Mouse (Mus musculus): Measurements from ENCODE around the gene Ntsr2. TPM values are rescaled to one million over a fixed set of nuclear protein-coding genes. Genes with fewer than 3 reads are reported as not detected.

The Ntsr2 gene
- polyA plus RNA-seq (2015; fragmentation: Nextera tagmentation; extraction: Ambion mirVana), result not detected in 2 replicates

DNA sequence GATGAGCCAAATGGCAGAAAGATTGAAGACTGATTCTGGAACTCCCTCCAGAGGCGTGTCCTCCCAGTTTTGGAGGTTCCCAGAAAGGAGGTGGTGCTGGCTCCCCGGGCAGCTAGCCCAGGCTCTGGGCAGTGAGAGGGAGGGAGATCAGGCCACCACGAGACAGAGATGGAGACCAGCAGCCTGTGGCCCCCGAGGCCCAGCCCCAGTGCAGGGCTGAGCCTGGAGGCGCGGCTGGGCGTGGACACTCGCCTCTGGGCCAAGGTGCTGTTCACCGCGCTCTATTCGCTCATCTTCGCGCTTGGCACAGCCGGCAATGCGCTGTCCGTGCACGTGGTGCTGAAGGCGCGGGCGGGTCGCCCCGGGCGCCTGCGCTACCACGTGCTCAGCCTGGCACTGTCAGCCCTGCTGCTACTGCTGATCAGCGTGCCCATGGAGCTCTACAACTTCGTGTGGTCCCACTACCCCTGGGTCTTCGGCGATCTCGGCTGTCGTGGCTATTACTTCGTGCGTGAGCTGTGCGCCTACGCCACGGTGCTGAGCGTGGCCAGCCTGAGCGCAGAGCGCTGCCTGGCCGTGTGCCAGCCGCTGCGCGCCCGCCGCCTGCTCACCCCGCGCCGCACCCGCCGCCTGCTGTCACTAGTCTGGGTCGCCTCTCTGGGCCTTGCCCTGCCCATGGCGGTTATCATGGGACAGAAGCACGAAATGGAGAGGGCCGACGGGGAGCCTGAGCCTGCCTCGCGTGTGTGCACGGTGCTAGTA, at the start of gene Ntsr2:
Gene Ntsr2 (plus strand): TSS at position 51 of the 762 bp plus-strand sequence.
- WGBS, result 4% methylated on average over 58 of the region's 58 CpGs

DNA sequence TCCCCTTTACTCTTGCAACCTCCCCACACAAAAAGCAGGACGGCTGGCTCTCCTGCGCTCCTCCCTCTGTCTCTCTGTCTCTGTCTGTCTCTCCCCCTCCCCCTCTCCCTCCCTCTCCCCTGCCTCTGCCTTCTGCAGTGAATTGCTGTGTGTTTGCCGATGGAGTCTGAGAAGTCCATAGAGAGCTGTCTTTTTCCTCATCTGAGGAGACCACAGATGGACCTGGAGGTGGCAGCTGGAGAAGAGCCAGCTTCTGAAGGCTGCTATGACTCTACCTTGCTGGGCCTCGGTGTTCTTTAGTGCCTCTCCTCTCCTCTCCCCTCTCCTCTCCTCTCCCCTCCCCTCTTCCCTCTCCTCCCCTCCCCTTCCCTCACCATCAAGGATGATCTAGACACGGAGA, 47.6 kb upstream of the Ntsr2 start:
- H3K4me2 ChIP-seq, result no peak overlapping the region
- H3K4me1 ChIP-seq, result no peaks in the 10 kb centered on the region
- H3K27ac ChIP-seq (replicated peaks), result no peak overlapping the region
- H3K9me3 ChIP-seq, result peaks cover 5% of the 10 kb centered on the region; the same call in 1 of the 2 replicates
- no peak overlapping the region for H3K4me3 ChIP-seq
- WGBS, result 67% methylated on average over 5 of the region's 5 CpGs
- no peak overlapping the region for H3K9ac ChIP-seq
- no peaks in the 10 kb centered on the region for H3K27me3 ChIP-seq (replicated peaks)
- no peak for ATAC-seq (ENCODE audit: extremely low read depth, insufficient number of reproducible peaks, low FRiP score, low TSS enrichment)
- no peaks in the 10 kb centered on the region for H3K36me3 ChIP-seq

More for the DNA sequence above, at the start of gene Ntsr2:
- Histone ChIP-seq H3K27me3 (replicated peaks) (peaks cover 60% of the 10 kb centered on the region), H3K9me3 (no peaks in the 10 kb centered on the region), H3K9ac (no peak within 1 kb of the TSS), H3K36me3 (no peaks in the 10 kb centered on the region), H3K4me3 (peak within 1 kb of the TSS; percentile 45), H3K4me2 (peak within 1 kb of the TSS; percentile 73), H3K27ac (replicated peaks) (no peak within 1 kb of the TSS), H3K4me1 (peaks cover 25% of the 10 kb centered on the region)
- peak; percentile 48; the same call in 1 of the 2 replicates for ATAC-seq (ENCODE audit: extremely low read depth, insufficient number of reproducible peaks, low FRiP score, low TSS enrichment)

- H3K27ac ChIP-seq (replicated peaks), result no peak within 1 kb of the TSS
- H3K4me1 ChIP-seq, result no peaks in the 10 kb centered on the region
- WGBS, result 76% methylated on average over 2 of the region's 2 CpGs
- H3K36me3 ChIP-seq, result no peaks in the 10 kb centered on the region
- no peak within 1 kb of the TSS for H3K9ac ChIP-seq
- no peaks in the 10 kb centered on the region for H3K27me3 ChIP-seq (replicated peaks)
- H3K9me3 ChIP-seq, result peaks cover 5% of the 10 kb centered on the region; the same call in 1 of the 2 replicates
- no peak within 1 kb of the TSS for H3K4me3 ChIP-seq
- H3K4me2 ChIP-seq, result no peak within 1 kb of the TSS
- no peak for ATAC-seq (ENCODE audit: extremely low read depth, insufficient number of reproducible peaks, low FRiP score, low TSS enrichment)
These were observed 42.2 kb upstream of the Ntsr2 start, which contains the start of gene Lpin1 for GRCm38 (mm10) chr12:16610936-16611335. Gene Lpin1 (minus strand): TSS chr12:16610966.

- no peaks in the 10 kb centered on the region for H3K27me3 ChIP-seq (replicated peaks)
- no peak overlapping the region for H3K9ac ChIP-seq
- H3K4me2 ChIP-seq, result no peak overlapping the region
- no peak overlapping the region for H3K27ac ChIP-seq (replicated peaks)
- H3K9me3 ChIP-seq, result peaks cover 3% of the 10 kb centered on the region; the same call in 1 of the 2 replicates
- H3K4me1 ChIP-seq, result peaks cover 16% of the 10 kb centered on the region
- no peak for ATAC-seq (ENCODE audit: extremely low read depth, insufficient number of reproducible peaks, low FRiP score, low TSS enrichment)
- no peak overlapping the region for H3K4me3 ChIP-seq
- 55% methylated on average over 3 of the region's 3 CpGs for WGBS
- no peaks in the 10 kb centered on the region for H3K36me3 ChIP-seq
These were observed 38.6 kb upstream of the Ntsr2 start for GRCm38 (mm10) chr12:16614556-16614955.

DNA sequence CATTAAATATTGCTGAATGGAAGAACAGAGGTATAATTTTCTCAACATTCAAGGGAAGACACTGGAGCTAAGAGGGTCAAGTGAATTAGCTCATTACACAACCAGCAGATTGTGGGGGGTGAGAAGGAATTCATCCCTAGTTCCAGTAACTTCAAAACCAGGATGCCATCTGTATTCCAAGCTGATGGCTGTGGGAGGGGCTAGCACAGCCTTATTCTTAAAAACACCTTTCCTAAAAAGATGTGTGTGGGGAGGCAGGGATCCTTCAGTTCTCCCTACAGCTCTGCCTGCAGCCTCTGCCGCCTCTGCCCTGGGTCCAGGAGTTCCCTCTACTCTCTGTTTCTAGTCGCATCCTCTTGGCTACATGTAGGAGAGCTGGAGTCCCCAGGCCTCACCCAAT, 37.4 kb upstream of the Ntsr2 start:
- 79% methylated on average over 2 of the region's 2 CpGs for WGBS
- Histone ChIP-seq H3K27me3 (replicated peaks) (no peaks in the 10 kb centered on the region), H3K9ac (no peak overlapping the region), H3K27ac (replicated peaks) (no peak overlapping the region), H3K36me3 (no peaks in the 10 kb centered on the region), H3K4me2 (no peak overlapping the region), H3K4me3 (no peak overlapping the region), H3K4me1 (peaks cover 27% of the 10 kb centered on the region), H3K9me3 (no peaks in the 10 kb centered on the region)
- ATAC-seq (ENCODE audit: extremely low read depth, insufficient number of reproducible peaks, low FRiP score, low TSS enrichment), result no peak

DNA sequence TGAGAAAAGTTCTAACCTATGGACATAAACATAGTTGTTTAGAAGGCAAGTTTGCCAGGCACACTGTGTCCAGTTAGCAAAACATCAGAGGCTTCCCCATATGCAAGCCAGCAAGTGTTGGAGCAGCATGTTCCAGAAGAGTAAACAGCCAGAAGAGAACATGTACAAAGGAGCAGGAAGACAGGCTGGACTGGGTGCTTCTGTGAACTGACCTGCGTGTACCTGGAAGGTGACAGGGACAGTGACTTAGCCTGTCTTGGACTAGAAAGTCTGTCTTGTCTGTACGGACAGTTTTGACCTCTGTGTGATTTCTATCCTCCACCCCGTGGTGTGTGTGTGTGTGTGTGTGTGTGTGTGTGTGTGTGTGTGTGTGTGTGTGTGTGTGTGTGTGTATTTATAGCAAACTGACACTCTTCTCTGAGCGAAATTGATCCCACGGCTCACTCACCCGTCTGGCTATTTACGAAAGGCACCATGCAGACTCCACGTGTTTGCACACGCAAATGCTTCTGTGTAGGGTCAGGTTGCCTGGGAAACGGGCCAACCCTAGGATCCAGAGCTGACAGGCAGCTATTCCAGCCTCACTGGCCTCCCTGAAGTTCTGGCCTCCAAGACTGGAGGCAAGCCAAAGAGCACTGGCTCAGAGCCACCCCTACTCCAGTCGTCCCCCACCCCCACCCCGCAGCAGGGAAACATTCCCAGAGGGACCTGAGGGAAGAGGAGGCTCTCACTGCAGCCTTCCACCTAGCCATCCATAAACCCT, 34.5 kb upstream of the Ntsr2 start:
- 20% methylated on average over 12 of the region's 12 CpGs for WGBS
- ATAC-seq (ENCODE audit: extremely low read depth, insufficient number of reproducible peaks, low FRiP score, low TSS enrichment), result peak; percentile 74; the same call in 1 of the 2 replicates
- H3K4me1 ChIP-seq, result peaks cover 28% of the 10 kb centered on the region
- no peaks in the 10 kb centered on the region for H3K9me3 ChIP-seq
- H3K27me3 ChIP-seq (replicated peaks), result no peaks in the 10 kb centered on the region
- H3K9ac ChIP-seq, result no peak overlapping the region
- no peaks in the 10 kb centered on the region for H3K36me3 ChIP-seq
- H3K27ac ChIP-seq (replicated peaks), result peak overlapping the region; percentile 73
- H3K4me2 ChIP-seq, result peak overlapping the region; percentile 42
- H3K4me3 ChIP-seq, result no peak overlapping the region

DNA sequence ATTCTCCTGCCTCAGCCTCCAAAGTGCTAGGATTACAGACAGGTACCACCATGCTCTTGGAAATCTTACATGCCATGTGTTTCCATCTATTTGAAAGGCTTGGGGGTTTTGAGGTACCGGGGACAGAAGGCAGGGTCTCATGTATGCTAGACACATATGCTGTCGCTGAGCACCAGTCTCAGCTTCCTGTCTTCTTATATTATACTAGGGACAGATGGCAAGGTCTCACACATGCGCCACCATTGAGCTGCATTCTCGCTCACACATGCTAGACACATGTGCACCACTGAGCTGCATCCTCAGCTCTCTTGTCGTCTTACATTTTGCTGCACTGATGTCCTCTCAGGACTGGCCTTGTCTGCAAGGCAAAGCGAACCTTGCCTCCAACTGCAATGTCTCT, 33.7 kb upstream of the Ntsr2 start:
- H3K27me3 ChIP-seq (replicated peaks), result no peaks in the 10 kb centered on the region
- ATAC-seq (ENCODE audit: extremely low read depth, insufficient number of reproducible peaks, low FRiP score, low TSS enrichment), result no peak

GRCm38 (mm10) chr12:16620230-16620629, 33.0 kb upstream of the Ntsr2 start:
- H3K9ac ChIP-seq, result no peak overlapping the region
- WGBS, result 63% methylated on average over 3 of the region's 3 CpGs
- H3K27ac ChIP-seq (replicated peaks), result no peak overlapping the region
- H3K4me3 ChIP-seq, result no peak overlapping the region
- H3K4me1 ChIP-seq, result peaks cover 28% of the 10 kb centered on the region
- H3K9me3 ChIP-seq, result no peaks in the 10 kb centered on the region
- ATAC-seq (ENCODE audit: extremely low read depth, insufficient number of reproducible peaks, low FRiP score, low TSS enrichment), result no peak
- H3K27me3 ChIP-seq (replicated peaks), result no peaks in the 10 kb centered on the region
- no peak overlapping the region for H3K4me2 ChIP-seq
- H3K36me3 ChIP-seq, result no peaks in the 10 kb centered on the region

More for the DNA sequence above, 33.7 kb upstream of the Ntsr2 start:
- WGBS, result 82% methylated on average over 6 of the region's 6 CpGs
- H3K9me3 ChIP-seq, result no peaks in the 10 kb centered on the region
- peaks cover 28% of the 10 kb centered on the region for H3K4me1 ChIP-seq
- H3K4me3 ChIP-seq, result no peak overlapping the region
- no peaks in the 10 kb centered on the region for H3K36me3 ChIP-seq
- H3K4me2 ChIP-seq, result peak overlapping the region; percentile 42; the same call in 1 of the 2 replicates
- no peak overlapping the region for H3K9ac ChIP-seq
- peak overlapping the region; percentile 73 for H3K27ac ChIP-seq (replicated peaks)

DNA sequence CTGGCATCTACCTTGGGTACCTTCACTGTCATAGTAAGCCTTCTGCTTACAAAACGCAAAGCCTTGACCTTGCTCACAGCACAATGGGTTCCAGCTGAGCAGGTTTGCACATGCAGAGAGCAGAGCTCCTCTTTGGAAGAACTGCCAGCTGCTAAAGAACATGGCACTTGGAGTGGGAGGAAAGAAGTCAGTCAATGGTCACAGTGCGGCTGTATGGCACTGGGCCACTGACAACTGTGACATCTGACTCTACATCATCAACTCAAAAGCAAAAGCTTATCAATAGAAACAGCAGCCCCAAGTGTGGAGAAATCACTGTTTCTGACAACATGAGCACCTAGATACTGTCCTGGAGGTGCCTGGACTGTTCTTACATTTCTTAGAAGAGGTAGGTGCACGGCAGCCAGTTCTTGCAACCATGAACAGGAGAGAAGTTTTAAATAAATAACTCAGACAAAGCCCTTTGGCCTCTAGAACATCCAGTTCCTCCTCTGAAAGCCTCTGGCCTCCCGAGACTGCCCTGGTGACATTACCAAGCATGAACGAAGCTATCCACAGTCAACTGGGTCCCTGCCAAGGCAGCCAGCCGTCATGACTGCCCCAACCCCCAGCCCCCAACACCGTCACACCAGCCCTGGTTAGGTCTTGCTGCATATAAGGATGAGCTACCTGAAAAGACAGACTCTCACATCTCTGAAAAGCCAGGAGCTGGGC, 22.9 kb upstream of the Ntsr2 start:
- Histone ChIP-seq H3K4me2 (no peak overlapping the region), H3K27me3 (replicated peaks) (no peaks in the 10 kb centered on the region), H3K36me3 (no peaks in the 10 kb centered on the region), H3K27ac (replicated peaks) (no peak overlapping the region), H3K9ac (no peak overlapping the region), H3K4me1 (peaks cover 8% of the 10 kb centered on the region), H3K4me3 (no peak overlapping the region), H3K9me3 (no peaks in the 10 kb centered on the region)
- no peak for ATAC-seq (ENCODE audit: extremely low read depth, insufficient number of reproducible peaks, low FRiP score, low TSS enrichment)
- WGBS, result 61% methylated on average over 7 of the region's 7 CpGs

GRCm38 (mm10) chr12:16630866-16631185, 22.4 kb upstream of the Ntsr2 start:
- WGBS, result 87% methylated on average over 1 of the region's 1 CpGs
- H3K9ac ChIP-seq, result no peak overlapping the region
- H3K4me1 ChIP-seq, result peaks cover 8% of the 10 kb centered on the region
- ATAC-seq (ENCODE audit: extremely low read depth, insufficient number of reproducible peaks, low FRiP score, low TSS enrichment), result no peak
- no peak overlapping the region for H3K27ac ChIP-seq (replicated peaks)
- H3K4me2 ChIP-seq, result no peak overlapping the region
- no peak overlapping the region for H3K4me3 ChIP-seq
- no peaks in the 10 kb centered on the region for H3K36me3 ChIP-seq
- H3K27me3 ChIP-seq (replicated peaks), result no peaks in the 10 kb centered on the region
- H3K9me3 ChIP-seq, result no peaks in the 10 kb centered on the region

GRCm38 (mm10) chr12:16631423-16631822, 21.8 kb upstream of the Ntsr2 start:
- H3K4me2 ChIP-seq, result no peak overlapping the region
- H3K4me1 ChIP-seq, result peaks cover 8% of the 10 kb centered on the region
- no peak overlapping the region for H3K9ac ChIP-seq
- no peak overlapping the region for H3K4me3 ChIP-seq
- H3K9me3 ChIP-seq, result no peaks in the 10 kb centered on the region
- no peak for ATAC-seq (ENCODE audit: extremely low read depth, insufficient number of reproducible peaks, low FRiP score, low TSS enrichment)
- WGBS, result 63% methylated on average over 2 of the region's 2 CpGs
- H3K27me3 ChIP-seq (replicated peaks), result no peaks in the 10 kb centered on the region
- no peaks in the 10 kb centered on the region for H3K36me3 ChIP-seq
- no peak overlapping the region for H3K27ac ChIP-seq (replicated peaks)
